Mouse (Mus musculus) lung, postnatal 0 days (tissue): ENCODE data around the gene Gm428. TPM values are rescaled to one million over a fixed set of nuclear protein-coding genes. Genes with fewer than 3 reads are reported as not detected.
"Not testable (repeated sequence)": the region's sequence is repeated elsewhere in the genome, so short reads cannot be mapped to it uniquely, and the experiment has no call there.

ENCODE experiments used
- ATAC-seq: fragments of 200-750 bp; cut with Nextera tagmentation; 2 replicates; pipeline ENCODE4 v1.8.0; 2017; ENCODE audit warnings: moderate library complexity
- DNase-seq: peaks from one replicate; pipeline ENCODE4 v3.0.0-alpha.2; 2016; ENCODE audit warnings: low spot score
- H3K27ac ChIP-seq: fragments of 300-500 bp; sonication (generic); 2 replicates; pipeline ENCODE4 v1.5.1; 2014; ENCODE audit warnings: antibody characterized with exemption, mild to moderate bottlenecking, low read length, mixed read lengths
- H3K27me3 ChIP-seq: fragments of 300-500 bp; sonication (generic); replicated peaks from 2 replicates; pipeline ENCODE4 v1.6.1; 2014; ENCODE audit warnings: low read length, mixed read lengths; ENCODE audit not compliant: insufficient read depth
- H3K36me3 ChIP-seq: fragments of 300-500 bp; sonication (generic); 2 replicates; pipeline ENCODE4 v1.6.1; 2014; ENCODE audit warnings: low read length, mixed read lengths; ENCODE audit not compliant: insufficient read depth
- H3K4me1 ChIP-seq: fragments of 300-500 bp; sonication (generic); 2 replicates; pipeline ENCODE4 v1.6.1; 2014; ENCODE audit warnings: antibody characterized with exemption, low read depth, low read length, mixed read lengths; ENCODE audit not compliant: insufficient read depth
- H3K4me2 ChIP-seq: fragments of 300-500 bp; sonication (generic); replicated peaks from 2 replicates; pipeline ENCODE4 v1.6.1; 2014; ENCODE audit warnings: low read depth, mild to moderate bottlenecking, low read length, moderate library complexity, mixed read lengths
- H3K4me3 ChIP-seq: fragments of 300-500 bp; sonication (generic); 2 replicates; pipeline ENCODE4 v1.5.1; 2014; ENCODE audit warnings: low read depth, low read length
- H3K9ac ChIP-seq: fragments of 300-500 bp; sonication (generic); replicated peaks from 2 replicates; pipeline ENCODE4 v1.6.1; 2014; ENCODE audit warnings: low read depth, mild to moderate bottlenecking
- H3K9me3 ChIP-seq: fragments of 300-500 bp; sonication (generic); 2 replicates; pipeline ENCODE4 v1.6.1; 2016; ENCODE audit warnings: low read length, mixed read lengths
- CTCF ChIP-seq: IDR thresholded peaks from 2 replicates; pipeline ENCODE4 v1.5.1; 2016; ENCODE audit warnings: antibody characterized with exemption, mild to moderate bottlenecking
- EP300 ChIP-seq: IDR thresholded peaks from 2 replicates; pipeline ENCODE4 v1.6.1; 2016; ENCODE audit warnings: antibody characterized with exemption, mild to moderate bottlenecking, control low read depth
- WGBS: fragments of 180-500 bp; shearing (Covaris S2); extraction: QIAGEN DNeasy Blood & Tissue Kit; methylation state at CpG from one replicate; pipeline ENCODE4 v1.1.7; 2014; 5-methylcytosine and 5-hydroxymethylcytosine counted together
- polyA plus RNA-seq: library from polyadenylated mRNA; unstranded; fragments of >200 nt; fragmentation: Nextera tagmentation; extraction: Ambion mirVana; gene quantifications from 2 replicates; pipeline ENCODE4 v1.2.1, GENCODE M21; 2015

Gene Gm428
- polyA plus RNA-seq: not detected in 2 replicates

DNA sequence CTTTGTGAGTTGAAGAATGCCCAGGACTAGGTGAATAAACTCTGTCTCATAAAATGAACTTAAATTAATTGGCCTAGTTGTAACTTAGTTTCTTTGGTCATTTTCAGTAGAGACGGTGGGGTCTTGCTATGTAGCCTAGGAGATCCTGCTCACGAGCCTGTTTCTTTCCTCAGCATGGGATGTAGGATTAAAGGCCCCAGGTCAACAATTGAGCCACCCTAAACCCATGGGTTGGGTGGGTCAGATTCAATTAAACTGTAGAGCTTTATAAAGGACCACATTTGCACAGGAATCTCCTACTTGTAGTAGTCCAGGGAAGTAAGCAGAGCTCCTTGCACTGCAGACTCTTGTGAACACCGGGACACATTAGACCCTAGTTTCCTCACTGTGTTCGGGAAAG lies at the start of gene Gm428:
Gene Gm428 (plus strand): TSS at position 301 of the 400 bp plus-strand sequence.
- no CpG with 5 or more reads among the region's 4 CpGs for WGBS
- not testable (repeated sequence) for DNase-seq, H3K9ac ChIP-seq, H3K4me3 ChIP-seq, H3K9me3 ChIP-seq, H3K36me3 ChIP-seq, ATAC-seq, H3K27ac ChIP-seq, H3K4me1 ChIP-seq, H3K27me3 ChIP-seq, H3K4me2 ChIP-seq

DNA sequence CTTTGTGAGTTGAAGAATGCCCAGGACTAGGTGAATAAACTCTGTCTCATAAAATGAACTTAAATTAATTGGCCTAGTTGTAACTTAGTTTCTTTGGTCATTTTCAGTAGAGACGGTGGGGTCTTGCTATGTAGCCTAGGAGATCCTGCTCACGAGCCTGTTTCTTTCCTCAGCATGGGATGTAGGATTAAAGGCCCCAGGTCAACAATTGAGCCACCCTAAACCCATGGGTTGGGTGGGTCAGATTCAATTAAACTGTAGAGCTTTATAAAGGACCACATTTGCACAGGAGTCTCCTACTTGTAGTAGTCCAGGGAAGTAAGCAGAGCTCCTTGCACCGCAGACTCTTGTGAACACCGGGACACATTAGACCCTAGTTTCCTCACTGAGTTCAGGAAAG lies 45.5 kb upstream of the Gm428 start, which contains the start of gene Gm11236:
Gene Gm11236 (plus strand): TSS at position 301 of the 400 bp plus-strand sequence.
- ATAC-seq, DNase-seq, H3K36me3 ChIP-seq, H3K27ac ChIP-seq, H3K4me2 ChIP-seq, H3K4me1 ChIP-seq, H3K4me3 ChIP-seq, H3K9me3 ChIP-seq, H3K9ac ChIP-seq, H3K27me3 ChIP-seq: not testable (repeated sequence)
- WGBS: no CpG with 5 or more reads among the region's 4 CpGs

DNA sequence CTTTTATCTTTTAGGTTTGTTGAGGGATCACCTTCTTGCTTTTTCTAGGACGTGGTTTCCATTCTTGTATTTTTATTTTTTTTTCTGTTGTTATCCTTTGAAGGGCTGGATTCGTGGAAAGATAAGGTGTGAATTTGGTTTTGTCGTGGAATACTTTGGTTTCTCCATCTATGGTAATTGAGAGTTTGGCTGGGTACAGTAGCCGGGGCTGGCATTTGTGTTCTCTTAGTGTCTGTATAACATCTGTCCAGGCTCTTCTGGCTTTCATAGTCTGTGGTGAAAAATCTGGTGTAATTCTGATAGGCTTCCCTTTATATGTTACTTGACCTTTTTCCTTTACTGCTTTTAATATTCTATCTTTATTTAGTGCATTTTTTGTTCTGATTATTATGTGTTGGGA lies 21.5 kb upstream of the Gm428 start:
- not testable (repeated sequence) for H3K27ac ChIP-seq, H3K36me3 ChIP-seq, H3K4me2 ChIP-seq, H3K27me3 ChIP-seq, H3K9ac ChIP-seq, ATAC-seq, H3K4me3 ChIP-seq, H3K4me1 ChIP-seq, H3K9me3 ChIP-seq, DNase-seq
- WGBS: 71% methylated on average over 4 of the region's 4 CpGs

DNA sequence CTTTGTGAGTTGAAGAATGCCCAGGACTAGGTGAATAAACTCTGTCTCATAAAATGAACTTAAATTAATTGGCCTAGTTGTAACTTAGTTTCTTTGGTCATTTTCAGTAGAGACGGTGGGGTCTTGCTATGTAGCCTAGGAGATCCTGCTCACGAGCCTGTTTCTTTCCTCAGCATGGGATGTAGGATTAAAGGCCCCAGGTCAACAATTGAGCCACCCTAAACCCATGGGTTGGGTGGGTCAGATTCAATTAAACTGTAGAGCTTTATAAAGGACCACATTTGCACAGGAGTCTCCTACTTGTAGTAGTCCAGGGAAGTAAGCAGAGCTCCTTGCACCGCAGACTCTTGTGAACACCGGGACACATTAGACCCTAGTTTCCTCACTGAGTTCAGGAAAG lies 15.3 kb upstream of the Gm428 start, which contains the start of gene Gm11239:
Gene Gm11239 (plus strand): TSS at position 301 of the 400 bp plus-strand sequence.
- no CpG with 5 or more reads among the region's 4 CpGs for WGBS

GRCm38 (mm10) chr4:73718761-73719160 lies 35.4 kb downstream of the Gm428 start:
- DNase-seq: no peak
- Histone ChIP-seq H3K4me1 (no peaks in the 10 kb centered on the region), H3K27me3 (no peaks in the 10 kb centered on the region), H3K4me2 (no peak overlapping the region), H3K9ac (no peak overlapping the region), H3K36me3 (no peaks in the 10 kb centered on the region), H3K9me3 (no peaks in the 10 kb centered on the region), H3K27ac (no peak overlapping the region), H3K4me3 (no peak overlapping the region)
- 81% methylated on average over 1 of the region's 1 CpGs for WGBS
- no peak for ATAC-seq
- TF ChIP-seq EP300 (no peak), CTCF (no peak)

More for the DNA sequence above, 15.3 kb upstream of the Gm428 start, which contains the start of gene Gm11239:
- H3K27me3 ChIP-seq, H3K4me2 ChIP-seq, DNase-seq, H3K9me3 ChIP-seq, H3K9ac ChIP-seq, ATAC-seq, H3K36me3 ChIP-seq, H3K4me3 ChIP-seq, H3K27ac ChIP-seq, H3K4me1 ChIP-seq: not testable (repeated sequence)

DNA sequence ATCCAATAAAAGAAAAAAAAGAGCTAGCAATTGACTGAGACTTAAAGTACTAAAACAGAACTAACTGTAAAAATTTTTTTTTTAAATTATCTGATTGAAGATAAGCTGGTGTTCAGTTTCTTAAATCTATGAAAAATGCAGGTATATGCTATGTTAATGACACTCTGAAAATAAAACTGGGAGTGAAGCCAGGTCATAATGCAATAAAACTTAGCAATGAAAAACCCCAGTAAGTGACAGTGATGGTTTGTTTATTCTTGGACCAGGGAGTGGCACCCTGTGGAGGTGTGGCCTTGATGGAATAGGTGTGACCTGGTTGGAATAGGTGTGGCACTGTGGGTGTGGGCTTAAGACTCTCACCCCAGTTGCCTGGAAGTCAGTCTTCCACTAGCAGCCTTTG lies 36.5 kb downstream of the Gm428 start:
- no peak overlapping the region for H3K27ac ChIP-seq
- no peak for TF ChIP-seq EP300
- no peak for TF ChIP-seq CTCF
- H3K9ac ChIP-seq: no peak overlapping the region
- no peaks in the 10 kb centered on the region for H3K27me3 ChIP-seq
- no peaks in the 10 kb centered on the region for H3K4me1 ChIP-seq
- ATAC-seq (no peak), DNase-seq (no peak)
- H3K9me3 ChIP-seq: no peaks in the 10 kb centered on the region
- H3K4me2 ChIP-seq: no peak overlapping the region
- H3K36me3 ChIP-seq: no peaks in the 10 kb centered on the region
- no peak overlapping the region for H3K4me3 ChIP-seq

Other genes with a start within 250 kb of the Gm428 start
- not detected in 2 replicates for gene Gm11238, start 75.6 kb upstream of the Gm428 start, polyA plus RNA-seq
- gene Gm11237, start 60.5 kb upstream of the Gm428 start, polyA plus RNA-seq: not detected in 2 replicates
- gene Gm11236, start 45.4 kb upstream of the Gm428 start, polyA plus RNA-seq: not detected in 2 replicates
- gene Gm11239, start 15.2 kb upstream of the Gm428 start, polyA plus RNA-seq: not detected in 2 replicates
- 3.4 and 4.1 TPM in 2 replicates for gene Rasef, start 107.5 kb downstream of the Gm428 start, polyA plus RNA-seq
- gene Gm11758, start 192.8 kb downstream of the Gm428 start, polyA plus RNA-seq: not detected in 2 replicates
- gene Gm11757, start 207.6 kb downstream of the Gm428 start, polyA plus RNA-seq: not detected in 2 replicates
- not detected in 2 replicates for gene Gm13871, start 222.4 kb downstream of the Gm428 start, polyA plus RNA-seq
- gene Gm11756, start 237.2 kb downstream of the Gm428 start, polyA plus RNA-seq: not detected in 2 replicates